Mouse (Mus musculus): ENCODE results near the gene Dpep3.

Gene Dpep3

DNA sequence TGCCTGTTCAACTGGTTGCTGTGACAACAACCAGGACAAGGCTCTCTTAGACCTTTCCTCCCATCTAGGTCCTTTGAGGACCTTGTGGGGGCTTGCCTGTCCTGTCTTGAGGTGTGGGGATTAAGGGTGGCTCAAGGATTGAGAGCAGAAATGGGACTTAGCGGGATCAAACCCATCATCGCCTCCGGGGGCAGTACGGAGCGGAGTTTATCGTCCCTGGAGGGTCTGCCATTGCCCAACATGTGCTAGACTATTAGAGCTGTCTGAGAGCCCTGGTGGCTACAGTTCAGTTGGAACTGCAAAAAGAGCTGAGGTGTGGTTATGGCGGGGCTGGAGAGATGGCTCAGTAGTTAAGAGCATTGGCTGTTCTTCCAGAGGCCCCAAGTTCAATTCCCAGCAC lies 3.9 kb downstream of the Dpep3 start:
- no peak for DNase-seq (ENCODE audit: low read depth)

- no peak for DNase-seq (ENCODE audit: low read depth)
These were observed 8.1 kb downstream of the Dpep3 start for GRCm38 (mm10) chr8:105971019-105971720.

DNA sequence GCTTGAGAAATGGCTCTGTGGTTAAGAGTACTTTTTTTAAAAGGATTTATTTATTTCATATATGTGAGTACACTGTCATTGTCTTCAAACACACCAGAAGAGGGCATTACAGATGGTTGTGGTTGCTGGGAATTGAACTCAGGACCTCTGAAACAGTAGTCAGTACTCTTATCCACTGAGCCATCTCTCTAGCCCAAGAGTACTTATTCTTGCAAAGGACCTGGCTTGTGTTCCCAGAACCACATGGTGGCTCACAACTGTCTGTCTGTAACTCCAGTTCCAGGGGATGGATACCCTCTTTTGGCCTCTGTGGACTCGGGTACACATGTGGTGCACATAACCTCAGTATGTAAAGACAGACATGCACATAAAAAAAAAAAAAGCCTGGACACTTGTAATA lies 9.9 kb downstream of the Dpep3 start:
- DNase-seq (ENCODE audit: low read depth), result no peak

DNA sequence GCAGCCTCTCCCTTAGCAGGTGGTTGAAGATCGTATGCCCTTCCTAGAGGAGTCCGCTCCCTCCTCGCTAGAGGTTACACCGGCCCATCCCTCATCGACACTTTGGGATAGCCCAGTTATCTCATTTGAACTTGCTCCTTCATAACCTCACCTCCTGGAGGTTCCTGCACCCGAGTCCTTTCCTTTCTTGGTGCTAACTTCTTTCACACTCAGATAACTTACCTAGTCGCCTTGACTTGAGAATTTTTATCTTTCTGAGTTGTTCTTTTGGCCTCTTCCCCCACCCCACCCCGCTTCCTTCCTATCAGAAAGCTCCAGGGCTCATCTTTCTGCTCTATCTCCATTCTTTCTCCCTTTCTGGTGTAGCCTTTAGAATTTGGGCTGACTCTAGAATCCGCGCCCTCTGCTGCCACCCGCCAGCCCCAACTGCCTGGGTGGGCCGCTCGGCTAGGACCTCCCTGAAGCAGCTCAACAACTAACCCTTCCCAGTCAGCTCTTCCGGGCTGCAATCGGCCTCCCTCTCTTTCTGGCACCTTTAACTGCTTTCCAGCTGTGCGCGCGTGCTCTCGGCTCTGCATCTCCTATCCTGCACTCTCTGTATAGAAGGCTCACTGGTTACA lies 12.4 kb downstream of the Dpep3 start:
- peak; percentile 79 for DNase-seq (ENCODE audit: low read depth)

GRCm38 (mm10) chr8:105965905-105966341 lies 13.3 kb downstream of the Dpep3 start, which contains the start of gene Slc12a4:
Gene Slc12a4, minus strand, starts transcription at chr8:105966097.
- DNase-seq (ENCODE audit: low read depth), result peak; percentile 73

GRCm38 (mm10) chr8:105965266-105965904 lies 13.8 kb downstream of the Dpep3 start:
- peak; percentile 40 for DNase-seq (ENCODE audit: low read depth)

DNA sequence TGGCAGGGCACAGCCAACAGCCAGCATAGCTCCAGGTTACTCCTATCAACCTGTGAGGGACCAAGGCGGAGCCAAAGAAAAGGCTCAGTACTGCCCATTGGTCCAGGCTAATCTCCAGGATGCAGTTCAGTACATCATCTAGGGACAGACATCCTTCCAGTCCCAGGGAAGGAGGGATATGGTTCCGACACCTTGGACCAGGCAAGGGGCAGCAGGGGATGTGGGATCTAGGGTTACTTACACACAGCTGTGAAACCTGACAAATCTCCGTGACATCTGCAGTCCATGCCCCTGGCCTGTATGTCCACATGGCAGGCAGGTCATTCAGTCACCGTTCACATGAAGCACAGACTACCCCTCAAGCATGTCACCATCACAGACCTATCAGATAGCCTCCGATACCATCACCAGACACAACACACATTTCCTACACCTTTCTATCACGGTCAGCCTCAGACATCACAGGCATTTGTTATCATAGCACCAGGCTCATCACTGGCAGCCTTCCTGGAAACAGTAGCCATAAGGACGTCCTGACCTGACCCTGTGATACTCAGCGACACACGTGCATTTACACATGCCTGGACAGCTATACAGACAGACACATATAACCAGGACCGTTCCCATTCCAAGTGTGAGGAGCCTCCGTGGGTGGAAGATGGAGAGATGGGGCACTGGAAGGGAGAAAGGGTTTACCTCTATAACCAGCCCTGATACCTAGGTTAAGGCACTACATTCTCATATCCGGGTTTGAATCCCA lies 14.5 kb downstream of the Dpep3 start:
- DNase-seq (ENCODE audit: low read depth), result peak; percentile 28

DNA sequence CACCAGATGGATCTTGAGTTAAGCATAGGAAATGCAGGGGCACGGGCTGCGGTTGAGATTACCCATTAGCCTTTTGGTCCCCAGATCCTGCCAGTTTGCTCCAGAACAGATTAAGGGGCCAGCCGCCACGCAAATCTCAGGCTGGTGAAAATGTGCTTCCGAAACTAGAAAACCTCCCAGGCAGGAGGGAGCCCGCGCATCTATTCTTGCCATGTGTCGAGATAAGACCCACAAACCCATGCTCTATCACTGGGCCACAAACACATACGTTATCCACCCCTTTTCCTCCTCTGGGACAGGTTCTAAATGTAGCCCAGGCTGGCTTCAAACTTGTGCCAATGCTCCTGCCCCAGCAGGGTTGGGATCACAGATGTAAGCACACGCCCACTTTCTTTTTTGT lies 17.7 kb downstream of the Dpep3 start:
- DNase-seq (ENCODE audit: low read depth), result peak; percentile 57

- DNase-seq (ENCODE audit: low read depth), result no peak
These were observed 18.1 kb downstream of the Dpep3 start for GRCm38 (mm10) chr8:105961101-105961500.

DNA sequence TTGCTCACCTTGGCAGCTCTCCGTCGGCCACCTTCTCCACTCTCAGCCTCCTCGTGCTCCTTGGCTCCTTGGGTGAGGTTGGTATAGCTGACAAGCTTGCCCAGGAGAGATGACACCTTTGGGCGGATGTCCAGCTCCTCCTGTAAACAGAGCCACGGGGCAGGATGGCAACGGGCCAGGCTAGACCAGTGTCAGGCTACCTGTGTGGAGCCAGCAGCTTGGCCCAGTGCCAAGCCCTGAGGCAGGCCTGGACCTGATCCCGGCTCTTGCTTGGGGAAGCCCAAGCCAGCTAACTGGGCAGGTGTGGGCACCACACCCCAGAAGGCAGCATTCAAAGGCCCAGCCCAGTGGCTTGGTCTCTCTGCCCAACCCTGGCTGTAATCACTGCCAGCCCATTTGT lies 19.9 kb downstream of the Dpep3 start:
- no peak for DNase-seq (ENCODE audit: low read depth)

DNA sequence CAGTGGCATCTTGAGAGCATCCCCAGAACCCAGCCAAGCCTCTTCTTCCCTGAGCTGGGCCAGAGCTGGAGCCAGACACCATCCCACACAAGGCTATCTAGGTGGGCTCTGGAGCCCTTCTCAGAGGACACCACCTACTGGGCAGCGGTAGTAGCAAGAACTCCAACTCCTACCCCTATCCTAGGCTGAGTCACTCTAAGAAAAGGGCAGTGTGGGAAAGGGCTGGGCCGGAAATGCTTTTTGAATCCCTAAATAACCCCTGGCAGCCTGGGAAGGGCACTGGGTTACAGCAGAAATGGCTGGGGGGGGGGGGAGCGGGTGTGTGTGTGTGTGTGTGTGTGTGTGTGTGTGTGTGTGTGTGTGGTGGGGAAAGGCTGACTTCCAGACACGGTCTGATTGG lies 21.4 kb downstream of the Dpep3 start:
- DNase-seq (ENCODE audit: low read depth), result no peak

GRCm38 (mm10) chr8:105956556-105956955 lies 22.7 kb downstream of the Dpep3 start:
- DNase-seq (ENCODE audit: low read depth), result no peak

GRCm38 (mm10) chr8:105951057-105951659 lies 28.1 kb downstream of the Dpep3 start:
- no peak for DNase-seq (ENCODE audit: low read depth)

GRCm38 (mm10) chr8:105949350-105949749 lies 29.9 kb downstream of the Dpep3 start:
- DNase-seq (ENCODE audit: low read depth), result no peak

- DNase-seq (ENCODE audit: low read depth), result no peak
These were observed 35.9 kb downstream of the Dpep3 start, which contains the start of gene Lcat for GRCm38 (mm10) chr8:105943321-105943739. Gene Lcat, minus strand, starts transcription at chr8:105943382.

- DNase-seq (ENCODE audit: low read depth), result no peak
These were observed 36.7 kb downstream of the Dpep3 start for GRCm38 (mm10) chr8:105942542-105942941.

DNA sequence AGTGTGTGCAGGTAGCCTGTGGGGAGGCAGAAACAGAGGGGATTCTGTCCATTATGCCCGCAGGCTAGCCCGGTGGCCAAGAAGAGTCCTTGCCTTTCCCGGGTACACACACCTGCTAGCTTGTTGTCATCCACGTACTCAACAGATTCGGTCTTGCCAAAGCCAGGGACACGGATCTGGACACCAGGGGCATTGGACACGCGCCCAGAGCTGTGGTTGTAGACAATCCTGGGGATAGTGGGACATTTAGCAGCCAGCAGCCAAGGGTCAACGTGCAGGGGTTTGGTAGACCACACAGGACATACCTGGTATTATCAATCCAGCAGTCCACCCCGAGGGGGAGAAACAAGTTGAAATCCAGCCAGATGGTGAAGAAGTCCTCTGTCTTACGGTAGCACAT lies 37.2 kb downstream of the Dpep3 start:
- no peak for DNase-seq (ENCODE audit: low read depth)

- peak; percentile 67 for DNase-seq (ENCODE audit: low read depth)
These were observed 40.9 kb downstream of the Dpep3 start, which contains the start of gene Psmb10 for GRCm38 (mm10) chr8:105938306-105938669. Gene Psmb10, minus strand, starts transcription at chr8:105938444.

GRCm38 (mm10) chr8:105937496-105938305 lies 41.5 kb downstream of the Dpep3 start:
- DNase-seq (ENCODE audit: low read depth), result peak; percentile 44

GRCm38 (mm10) chr8:105936866-105937475 lies 42.3 kb downstream of the Dpep3 start:
- peak; percentile 75 for DNase-seq (ENCODE audit: low read depth)

All from c-Kit-positive CD71-positive TER-119-negative erythroid progenitor cells, embryonic 14.5 days (primary cell).